Mouse (Mus musculus) limb, embryonic 11.5 days (tissue): Measurements from ENCODE around the gene Gnaq. TPM values are rescaled to one million over a fixed set of nuclear protein-coding genes. Genes with fewer than 3 reads are reported as not detected.

Source experiments
- ATAC-seq: fragments of 200-750 bp; cut with Nextera tagmentation; 2 replicates; pipeline ENCODE4 v1.8.0; 2017; ENCODE audit warnings: low read depth; ENCODE audit not compliant: insufficient number of reproducible peaks, low FRiP score, low TSS enrichment
- DNase-seq: peaks from one replicate; pipeline ENCODE4 v3.0.0-alpha.2; 2015; ENCODE audit warnings: low spot score
- H3K27ac ChIP-seq: fragments of 300-500 bp; sonication (generic); replicated peaks from 2 replicates; pipeline ENCODE4 v1.5.1; 2014; ENCODE audit warnings: low read depth, mild to moderate bottlenecking, low read length
- H3K27me3 ChIP-seq: fragments of 300-500 bp; sonication (generic); 2 replicates; pipeline ENCODE4 v1.6.1; 2014; ENCODE audit warnings: mild to moderate bottlenecking, low read length, mixed read lengths; ENCODE audit not compliant: control insufficient read depth, insufficient read depth
- H3K36me3 ChIP-seq: fragments of 300-500 bp; sonication (generic); 2 replicates; pipeline ENCODE4 v1.6.1; 2014; ENCODE audit warnings: mild to moderate bottlenecking, low read length, moderate library complexity, mixed read lengths; ENCODE audit not compliant: control insufficient read depth, insufficient read depth
- H3K4me1 ChIP-seq: fragments of 300-500 bp; sonication (generic); 2 replicates; pipeline ENCODE4 v1.6.1; 2014; ENCODE audit warnings: low read length, mixed read lengths; ENCODE audit not compliant: control insufficient read depth, insufficient read depth
- H3K4me2 ChIP-seq: fragments of 300-500 bp; sonication (generic); 2 replicates; pipeline ENCODE4 v1.6.1; 2014; ENCODE audit warnings: low read depth, mild to moderate bottlenecking, moderate library complexity; ENCODE audit not compliant: severe bottlenecking
- H3K4me3 ChIP-seq: fragments of 300-500 bp; sonication (generic); 2 replicates; pipeline ENCODE4 v1.5.1; 2014; ENCODE audit warnings: low read depth, low read length
- H3K9ac ChIP-seq: fragments of 300-500 bp; sonication (generic); 2 replicates; pipeline ENCODE4 v1.6.1; 2014; ENCODE audit warnings: mild to moderate bottlenecking, low read length
- H3K9me3 ChIP-seq: fragments of 300-500 bp; sonication (generic); 2 replicates; pipeline ENCODE4 v1.6.1; 2016; ENCODE audit warnings: low read length; ENCODE audit not compliant: control insufficient read depth
- WGBS: fragments of 180-500 bp; shearing (Covaris S2); extraction: QIAGEN DNeasy Blood & Tissue Kit; methylation state at CpG from one replicate; pipeline ENCODE4 v1.1.7; 2014; 5-methylcytosine and 5-hydroxymethylcytosine counted together
- polyA plus RNA-seq: library from polyadenylated mRNA; unstranded; fragments of >200 nt; fragmentation: Nextera tagmentation; extraction: Ambion mirVana; gene quantifications from 2 replicates; pipeline ENCODE4 v1.2.1, GENCODE M21; 2014

Gnaq gene
- polyA plus RNA-seq, 1 experiment from 2014 or later, result 14.1 TPM

- H3K4me1 ChIP-seq, result no peaks in the 10 kb centered on the region; the same call in 1 of the 2 replicates
- no peak overlapping the region for H3K4me2 ChIP-seq
- no peaks in the 10 kb centered on the region for H3K27me3 ChIP-seq
- no peaks in the 10 kb centered on the region for H3K36me3 ChIP-seq
- H3K9ac ChIP-seq, result no peak overlapping the region
- 14% methylated on average over 2 of the region's 2 CpGs for WGBS
- no peak for DNase-seq
- H3K9me3 ChIP-seq, result no peaks in the 10 kb centered on the region
- no peak for ATAC-seq
- H3K27ac ChIP-seq, result no peak overlapping the region
- no peak overlapping the region for H3K4me3 ChIP-seq
Measured at GRCm38 (mm10) chr19:16238512-16238911, 105.9 kb downstream of the Gnaq start.

DNA sequence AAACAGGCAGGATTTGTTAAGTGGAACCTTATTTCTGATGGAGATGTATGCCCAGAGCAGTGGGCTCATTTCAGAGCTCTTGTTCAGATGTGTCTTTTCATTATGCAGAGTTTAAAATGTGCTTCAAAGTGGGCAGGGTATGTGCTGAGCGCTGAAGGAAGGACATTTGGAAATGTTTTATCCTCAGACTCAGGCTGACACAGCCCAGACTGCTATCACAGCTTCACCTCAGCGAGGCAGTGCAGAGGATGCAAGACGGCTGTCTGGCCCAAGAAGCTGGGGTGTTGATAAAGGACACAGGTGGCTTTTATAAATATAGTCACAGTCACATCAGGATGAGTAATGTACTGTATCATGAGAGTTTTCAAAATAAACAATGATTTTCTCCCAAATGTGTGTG lies 110.1 kb downstream of the Gnaq start:
- Histone ChIP-seq H3K4me3 (no peak overlapping the region), H3K4me2 (no peak overlapping the region), H3K36me3 (no peaks in the 10 kb centered on the region), H3K4me1 (no peaks in the 10 kb centered on the region; the same call in 1 of the 2 replicates), H3K9ac (no peak overlapping the region), H3K27ac (no peak overlapping the region), H3K27me3 (no peaks in the 10 kb centered on the region), H3K9me3 (no peaks in the 10 kb centered on the region)
- DNase-seq, result no peak
- whole genome bisulfite sequencing, result 72% methylated on average over 3 of the region's 3 CpGs
- no peak for ATAC-seq

DNA sequence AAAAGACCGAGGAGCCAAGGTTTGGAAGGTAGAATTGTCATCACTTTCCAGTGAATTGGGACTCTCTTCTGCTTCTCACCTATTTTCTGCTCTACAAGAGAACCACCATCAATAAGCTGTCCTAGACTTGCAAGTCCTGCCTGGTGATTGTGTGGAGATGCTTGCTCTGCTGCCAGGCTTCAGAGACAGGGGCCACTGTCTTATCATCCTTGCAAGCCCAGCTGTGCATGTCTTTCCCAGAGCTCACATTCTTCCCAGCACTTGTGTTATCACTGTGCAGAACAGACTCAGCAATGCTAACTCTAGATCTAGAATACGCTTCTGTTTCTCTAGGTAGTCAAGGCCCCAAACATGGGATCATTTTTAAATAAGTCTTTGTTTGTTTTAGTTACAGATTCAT lies 116.4 kb downstream of the Gnaq start:
- Histone ChIP-seq H3K4me3 (no peak overlapping the region), H3K4me1 (no peaks in the 10 kb centered on the region), H3K9ac (no peak overlapping the region), H3K27ac (no peak overlapping the region), H3K4me2 (no peak overlapping the region), H3K27me3 (no peaks in the 10 kb centered on the region), H3K9me3 (no peaks in the 10 kb centered on the region), H3K36me3 (no peaks in the 10 kb centered on the region)
- no peak for ATAC-seq
- no peak for DNase-seq
- 97% methylated on average over 2 of the region's 2 CpGs for WGBS

DNA sequence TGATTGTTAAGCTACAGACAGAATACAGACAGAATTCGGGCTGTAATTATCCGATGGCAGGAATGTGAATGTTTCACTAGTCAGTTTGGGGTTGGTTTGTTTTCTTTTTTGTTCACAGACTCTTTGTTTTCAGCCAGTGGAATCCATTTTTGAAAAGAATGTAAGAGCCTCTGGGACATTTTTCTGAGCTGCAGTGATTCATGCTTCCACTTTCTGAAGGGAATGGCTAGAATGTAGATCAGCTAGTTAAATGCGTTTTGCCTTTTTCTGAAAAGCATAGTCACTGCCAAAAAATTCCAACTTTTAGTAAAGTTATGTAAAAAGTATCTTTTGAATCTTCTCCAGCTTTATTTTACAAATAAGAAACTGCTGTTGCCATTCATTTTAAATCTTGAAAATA lies 118.3 kb downstream of the Gnaq start:
- no peak overlapping the region for H3K4me2 ChIP-seq
- H3K9ac ChIP-seq, result no peak overlapping the region
- no peaks in the 10 kb centered on the region for H3K27me3 ChIP-seq
- H3K36me3 ChIP-seq, result no peaks in the 10 kb centered on the region
- no peak for DNase-seq
- no peak overlapping the region for H3K27ac ChIP-seq
- ATAC-seq, result no peak
- 74% methylated on average over 3 of the region's 3 CpGs for WGBS
- H3K4me3 ChIP-seq, result no peak overlapping the region
- no peaks in the 10 kb centered on the region for H3K9me3 ChIP-seq
- H3K4me1 ChIP-seq, result no peaks in the 10 kb centered on the region

- peak; percentile 20 for DNase-seq
- Histone ChIP-seq H3K4me1 (no peaks in the 10 kb centered on the region), H3K27ac (no peak overlapping the region), H3K4me3 (no peak overlapping the region), H3K9me3 (no peaks in the 10 kb centered on the region), H3K27me3 (no peaks in the 10 kb centered on the region), H3K36me3 (no peaks in the 10 kb centered on the region), H3K9ac (no peak overlapping the region), H3K4me2 (no peak overlapping the region)
- ATAC-seq, result no peak
- 61% methylated on average over 5 of the region's 5 CpGs for WGBS
Measured at GRCm38 (mm10) chr19:16251819-16252218, 119.2 kb downstream of the Gnaq start.

DNA sequence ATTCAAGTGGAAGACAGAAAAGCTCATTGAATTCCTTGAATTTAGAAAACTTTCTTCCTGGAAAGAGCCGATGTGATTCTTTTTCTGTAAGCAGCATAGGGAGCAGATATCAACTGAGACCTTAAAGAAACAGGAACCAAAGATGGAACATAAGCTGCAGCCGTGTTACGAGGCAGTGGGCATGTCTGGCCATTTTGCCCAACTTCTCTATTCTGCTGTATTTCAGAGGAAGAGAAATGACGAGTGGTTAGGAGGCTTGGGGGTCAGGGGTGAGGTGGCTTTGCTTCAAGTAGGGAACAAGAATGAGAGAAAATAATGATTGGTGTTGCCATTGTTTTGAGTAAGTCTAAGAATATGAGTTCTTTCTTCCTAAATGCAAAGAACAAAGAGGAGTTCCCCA lies 120.1 kb downstream of the Gnaq start:
- no peak overlapping the region for H3K27ac ChIP-seq
- H3K9me3 ChIP-seq, result no peaks in the 10 kb centered on the region
- H3K4me2 ChIP-seq, result no peak overlapping the region
- no peaks in the 10 kb centered on the region for H3K4me1 ChIP-seq
- ATAC-seq (no peak), DNase-seq (no peak)
- no peak overlapping the region for H3K4me3 ChIP-seq
- no peaks in the 10 kb centered on the region for H3K27me3 ChIP-seq
- 77% methylated on average over 4 of the region's 4 CpGs for WGBS
- no peak overlapping the region for H3K9ac ChIP-seq
- H3K36me3 ChIP-seq, result no peaks in the 10 kb centered on the region

- Histone ChIP-seq H3K4me1 (0 out of 2 replicates have a peak, but pooled peaks cover 3% of the 10 kb centered on the region), H3K4me3 (no peak overlapping the region), H3K9ac (no peak overlapping the region), H3K4me2 (no peak overlapping the region), H3K36me3 (no peaks in the 10 kb centered on the region), H3K27ac (no peak overlapping the region), H3K9me3 (no peaks in the 10 kb centered on the region), H3K27me3 (no peaks in the 10 kb centered on the region)
- WGBS, result 83% methylated on average over 1 of the region's 1 CpGs
- ATAC-seq (no peak), DNase-seq (no peak)
Measured at GRCm38 (mm10) chr19:16254881-16255280, 122.2 kb downstream of the Gnaq start.

DNA sequence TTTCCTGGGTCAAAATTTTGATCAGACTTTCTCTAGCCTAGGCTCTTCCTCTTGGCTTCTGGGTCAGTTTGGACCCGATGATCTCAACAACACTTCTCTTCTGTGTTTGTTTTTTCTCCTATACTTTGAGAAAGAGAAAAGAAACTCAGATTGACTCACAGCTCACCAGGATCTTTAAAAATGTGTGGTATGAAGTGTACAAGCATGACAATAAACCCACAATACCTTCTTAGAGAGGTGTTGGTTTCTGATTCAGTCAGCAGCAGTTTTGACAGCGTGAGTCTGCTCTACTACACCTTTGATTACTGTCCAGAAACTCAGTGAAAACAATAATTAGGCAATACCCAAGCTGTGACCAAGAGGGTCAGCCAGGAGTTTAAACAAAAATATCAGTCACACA lies 122.7 kb downstream of the Gnaq start:
- Histone ChIP-seq H3K27me3 (no peaks in the 10 kb centered on the region), H3K4me3 (no peak overlapping the region), H3K9me3 (no peaks in the 10 kb centered on the region), H3K4me2 (no peak overlapping the region), H3K27ac (no peak overlapping the region), H3K36me3 (no peaks in the 10 kb centered on the region), H3K4me1 (0 out of 2 replicates have a peak, but pooled peaks cover 3% of the 10 kb centered on the region), H3K9ac (no peak overlapping the region)
- no peak for DNase-seq
- WGBS, result 89% methylated on average over 2 of the region's 2 CpGs
- no peak for ATAC-seq

- ATAC-seq (no peak), DNase-seq (no peak)
- Histone ChIP-seq H3K4me3 (no peak overlapping the region), H3K9me3 (no peaks in the 10 kb centered on the region), H3K4me1 (0 out of 2 replicates have a peak, but pooled peaks cover 3% of the 10 kb centered on the region), H3K4me2 (no peak overlapping the region), H3K9ac (no peak overlapping the region), H3K27me3 (no peaks in the 10 kb centered on the region), H3K27ac (no peak overlapping the region), H3K36me3 (no peaks in the 10 kb centered on the region)
Measured at GRCm38 (mm10) chr19:16258766-16259355, 126.2 kb downstream of the Gnaq start.
